Mouse (Mus musculus) lung, postnatal 0 days (tissue): ENCODE results near the gene Pbx2. TPM values are rescaled to one million over a fixed set of nuclear protein-coding genes. Genes with fewer than 3 reads are reported as not detected.

Source experiments
- ATAC-seq: fragments of 200-750 bp; cut with Nextera tagmentation; 2 replicates; pipeline ENCODE4 v1.8.0; 2017; ENCODE audit warnings: moderate library complexity
- DNase-seq: peaks from one replicate; pipeline ENCODE4 v3.0.0-alpha.2; 2016; ENCODE audit warnings: low spot score
- H3K27ac ChIP-seq: fragments of 300-500 bp; sonication (generic); 2 replicates; pipeline ENCODE4 v1.5.1; 2014; ENCODE audit warnings: antibody characterized with exemption, mild to moderate bottlenecking, low read length, mixed read lengths
- H3K27me3 ChIP-seq: fragments of 300-500 bp; sonication (generic); replicated peaks from 2 replicates; pipeline ENCODE4 v1.6.1; 2014; ENCODE audit warnings: low read length, mixed read lengths; ENCODE audit not compliant: insufficient read depth
- H3K36me3 ChIP-seq: fragments of 300-500 bp; sonication (generic); 2 replicates; pipeline ENCODE4 v1.6.1; 2014; ENCODE audit warnings: low read length, mixed read lengths; ENCODE audit not compliant: insufficient read depth
- H3K4me1 ChIP-seq: fragments of 300-500 bp; sonication (generic); 2 replicates; pipeline ENCODE4 v1.6.1; 2014; ENCODE audit warnings: antibody characterized with exemption, low read depth, low read length, mixed read lengths; ENCODE audit not compliant: insufficient read depth
- H3K4me2 ChIP-seq: fragments of 300-500 bp; sonication (generic); replicated peaks from 2 replicates; pipeline ENCODE4 v1.6.1; 2014; ENCODE audit warnings: low read depth, mild to moderate bottlenecking, low read length, moderate library complexity, mixed read lengths
- H3K4me3 ChIP-seq: fragments of 300-500 bp; sonication (generic); 2 replicates; pipeline ENCODE4 v1.5.1; 2014; ENCODE audit warnings: low read depth, low read length
- H3K9ac ChIP-seq: fragments of 300-500 bp; sonication (generic); replicated peaks from 2 replicates; pipeline ENCODE4 v1.6.1; 2014; ENCODE audit warnings: low read depth, mild to moderate bottlenecking
- H3K9me3 ChIP-seq: fragments of 300-500 bp; sonication (generic); 2 replicates; pipeline ENCODE4 v1.6.1; 2016; ENCODE audit warnings: low read length, mixed read lengths
- CTCF ChIP-seq: IDR thresholded peaks from 2 replicates; pipeline ENCODE4 v1.5.1; 2016; ENCODE audit warnings: antibody characterized with exemption, mild to moderate bottlenecking
- EP300 ChIP-seq: IDR thresholded peaks from 2 replicates; pipeline ENCODE4 v1.6.1; 2016; ENCODE audit warnings: antibody characterized with exemption, mild to moderate bottlenecking, control low read depth
- WGBS: fragments of 180-500 bp; shearing (Covaris S2); extraction: QIAGEN DNeasy Blood & Tissue Kit; methylation state at CpG from one replicate; pipeline ENCODE4 v1.1.7; 2014; 5-methylcytosine and 5-hydroxymethylcytosine counted together
- polyA plus RNA-seq: library from polyadenylated mRNA; unstranded; fragments of >200 nt; fragmentation: Nextera tagmentation; extraction: Ambion mirVana; gene quantifications from 2 replicates; pipeline ENCODE4 v1.2.1, GENCODE M21; 2015

The Pbx2 gene
- polyA plus RNA-seq, 1 experiment from 2014 or later: 15.0 TPM

GRCm38 (mm10) chr17:34624981-34625380, 33.9 kb downstream of the Pbx2 start:
- TF ChIP-seq CTCF: no peak
- TF ChIP-seq EP300: no peak
- Histone ChIP-seq H3K36me3 (no peaks in the 10 kb centered on the region; the same call in 1 of the 2 replicates), H3K4me2 (no peak overlapping the region), H3K4me1 (peaks cover 21% of the 10 kb centered on the region; the same call in 1 of the 2 replicates), H3K4me3 (no peak overlapping the region), H3K27ac (no peak overlapping the region), H3K9ac (no peak overlapping the region), H3K27me3 (peaks cover 5% of the 10 kb centered on the region), H3K9me3 (no peaks in the 10 kb centered on the region)
- 97% methylated on average over 3 of the region's 3 CpGs for WGBS
- ATAC-seq: no peak
- no peak for DNase-seq

DNA sequence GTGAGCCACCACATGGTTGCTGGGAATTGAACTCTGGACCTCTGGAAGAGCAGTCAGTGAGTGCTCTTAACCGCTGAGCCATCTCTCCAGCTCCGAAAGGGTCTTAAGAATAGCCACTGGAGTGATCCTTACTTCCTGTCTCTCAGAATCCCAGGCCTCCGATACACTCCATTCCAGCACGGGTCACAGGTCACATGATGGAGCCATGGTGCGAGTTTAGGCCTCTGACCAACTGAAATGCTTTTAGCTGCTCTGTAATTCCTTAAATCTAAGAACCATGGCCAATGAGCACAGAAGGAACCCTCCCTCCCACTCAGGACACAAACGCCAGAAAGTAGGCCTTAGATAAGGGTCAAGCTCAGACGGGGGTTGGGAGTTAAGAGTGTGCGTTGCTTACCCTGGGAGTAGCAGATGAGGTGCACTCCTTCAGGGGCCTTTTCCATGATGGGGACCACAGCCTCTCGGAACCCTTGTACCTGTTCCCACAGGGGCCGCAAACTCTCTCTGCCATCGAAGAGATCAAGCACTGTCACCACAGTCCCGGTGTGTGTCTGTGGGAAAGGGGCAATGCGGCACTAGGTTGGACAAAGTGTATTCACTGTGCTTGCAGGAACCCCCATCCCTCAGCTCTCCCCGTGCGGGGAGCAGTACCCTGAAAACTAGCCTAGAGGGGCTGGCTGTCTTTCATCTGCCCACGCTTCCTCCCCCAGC, 35.2 kb downstream of the Pbx2 start:
- Histone ChIP-seq H3K9me3 (no peaks in the 10 kb centered on the region), H3K4me1 (peaks cover 21% of the 10 kb centered on the region; the same call in 1 of the 2 replicates), H3K27me3 (peaks cover 17% of the 10 kb centered on the region), H3K9ac (peak overlapping the region; percentile 62; the same call in 1 of the 2 replicates), H3K4me3 (peak overlapping the region; percentile 60), H3K4me2 (peak overlapping the region; percentile 62), H3K27ac (peak overlapping the region; percentile 88; the same call in 1 of the 2 replicates), H3K36me3 (no peaks in the 10 kb centered on the region; the same call in 1 of the 2 replicates)
- 49% methylated on average over 16 of the region's 16 CpGs for WGBS
- ATAC-seq (no peak), DNase-seq (no peak)
- TF ChIP-seq EP300: no peak
- TF ChIP-seq CTCF: no peak

DNA sequence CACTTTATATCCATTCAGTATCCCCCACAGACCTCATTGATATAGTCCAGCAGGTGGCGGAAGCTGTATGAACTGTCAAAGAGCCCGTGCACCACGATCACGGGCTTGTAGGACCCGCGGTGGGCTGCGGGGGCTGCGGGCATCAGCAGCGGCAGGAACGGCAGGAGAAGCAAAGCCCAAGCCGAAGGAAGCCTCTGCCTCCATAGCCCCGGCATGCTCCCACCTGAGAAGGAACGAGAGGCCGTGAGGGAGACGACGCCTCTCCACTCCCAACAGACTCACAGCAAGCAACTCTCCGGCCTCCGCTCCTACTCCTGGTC, 35.7 kb downstream of the Pbx2 start:
- peak; percentile 67 for DNase-seq
- peaks cover 22% of the 10 kb centered on the region for H3K27me3 ChIP-seq
- 0 out of 2 replicates have a peak, but pooled peaks have one; percentile 19 for ATAC-seq
- TF ChIP-seq EP300 (no peak), CTCF (peak; percentile 66)
- H3K27ac ChIP-seq: peak overlapping the region; percentile 88
- peak overlapping the region; percentile 62; the same call in 1 of the 2 replicates for H3K9ac ChIP-seq
- H3K4me2 ChIP-seq: peak overlapping the region; percentile 62
- WGBS: 1% methylated on average over 18 of the region's 18 CpGs
- H3K9me3 ChIP-seq: no peaks in the 10 kb centered on the region
- H3K36me3 ChIP-seq: no peaks in the 10 kb centered on the region; the same call in 1 of the 2 replicates
- peaks cover 21% of the 10 kb centered on the region; the same call in 1 of the 2 replicates for H3K4me1 ChIP-seq
- peak overlapping the region; percentile 60 for H3K4me3 ChIP-seq

GRCm38 (mm10) chr17:34627093-34627942, 36.3 kb downstream of the Pbx2 start:
- DNase-seq (peak; percentile 94), ATAC-seq (peak; percentile 86)
- Histone ChIP-seq H3K27me3 (peaks cover 23% of the 10 kb centered on the region), H3K9me3 (no peaks in the 10 kb centered on the region), H3K4me2 (peak overlapping the region; percentile 62), H3K9ac (peak overlapping the region; percentile 62), H3K27ac (peak overlapping the region; percentile 90), H3K4me1 (peaks cover 21% of the 10 kb centered on the region; the same call in 1 of the 2 replicates), H3K36me3 (no peaks in the 10 kb centered on the region; the same call in 1 of the 2 replicates), H3K4me3 (peak overlapping the region; percentile 60)
- under 1% methylated on average over 32 of the region's 45 CpGs for WGBS
- TF ChIP-seq EP300 (no peak), CTCF (no peak; the same call in 1 of the 2 replicates)

GRCm38 (mm10) chr17:34627943-34628643, 37.0 kb downstream of the Pbx2 start, which contains the start of gene Ppt2:
TSS of gene Ppt2 (minus strand) at chr17:34628510.
- WGBS: 5% methylated on average over 29 of the region's 29 CpGs
- Histone ChIP-seq H3K9me3 (no peaks in the 10 kb centered on the region), H3K4me1 (peaks cover 21% of the 10 kb centered on the region; the same call in 1 of the 2 replicates), H3K9ac (peak within 1 kb of the TSS; percentile 46), H3K36me3 (no peaks in the 10 kb centered on the region), H3K27me3 (peaks cover 26% of the 10 kb centered on the region), H3K27ac (peak within 1 kb of the TSS; percentile 90), H3K4me2 (peak within 1 kb of the TSS; percentile 62), H3K4me3 (peak within 1 kb of the TSS; percentile 60)
- no peak for DNase-seq
- ATAC-seq: peak; percentile 32
- TF ChIP-seq CTCF (0 out of 2 replicates have a peak, but pooled peaks have one; percentile 7), EP300 (peak; percentile 52; the same call in 1 of the 2 replicates)
